Mouse (Mus musculus): ENCODE data around the gene Hoxc4.

The Hoxc4 gene

DNA sequence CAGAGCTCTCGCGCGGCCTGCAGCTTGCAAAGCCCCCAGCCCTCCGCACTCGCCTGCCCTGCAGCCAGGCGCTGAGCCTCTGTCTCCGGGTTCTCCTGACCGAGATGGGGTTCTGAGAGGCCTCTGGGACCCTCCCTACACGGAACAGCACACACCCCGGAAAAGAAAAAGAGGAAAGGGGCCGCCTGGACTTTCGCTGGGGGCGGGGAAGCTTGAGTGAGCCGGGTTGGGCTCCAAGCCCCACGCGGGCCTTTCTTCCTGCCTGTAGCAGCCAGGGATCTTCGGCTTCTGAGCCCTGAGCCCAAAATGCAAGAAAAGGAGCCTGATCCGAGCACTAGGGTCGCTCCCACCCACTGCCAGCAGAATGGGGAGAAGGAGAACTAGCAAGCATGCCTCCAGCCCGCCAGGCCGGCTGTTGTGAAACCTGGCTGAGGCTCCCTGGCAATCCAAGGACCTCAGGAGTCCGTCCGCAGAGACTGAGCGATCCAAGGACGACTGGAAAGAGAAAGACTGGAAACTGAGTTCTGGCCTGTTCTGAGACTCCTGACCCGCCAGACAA lies 6.7 kb upstream of the Hoxc4 start:
- no peak for DNase-seq (ENCODE audit: low read depth, low spot score)

DNA sequence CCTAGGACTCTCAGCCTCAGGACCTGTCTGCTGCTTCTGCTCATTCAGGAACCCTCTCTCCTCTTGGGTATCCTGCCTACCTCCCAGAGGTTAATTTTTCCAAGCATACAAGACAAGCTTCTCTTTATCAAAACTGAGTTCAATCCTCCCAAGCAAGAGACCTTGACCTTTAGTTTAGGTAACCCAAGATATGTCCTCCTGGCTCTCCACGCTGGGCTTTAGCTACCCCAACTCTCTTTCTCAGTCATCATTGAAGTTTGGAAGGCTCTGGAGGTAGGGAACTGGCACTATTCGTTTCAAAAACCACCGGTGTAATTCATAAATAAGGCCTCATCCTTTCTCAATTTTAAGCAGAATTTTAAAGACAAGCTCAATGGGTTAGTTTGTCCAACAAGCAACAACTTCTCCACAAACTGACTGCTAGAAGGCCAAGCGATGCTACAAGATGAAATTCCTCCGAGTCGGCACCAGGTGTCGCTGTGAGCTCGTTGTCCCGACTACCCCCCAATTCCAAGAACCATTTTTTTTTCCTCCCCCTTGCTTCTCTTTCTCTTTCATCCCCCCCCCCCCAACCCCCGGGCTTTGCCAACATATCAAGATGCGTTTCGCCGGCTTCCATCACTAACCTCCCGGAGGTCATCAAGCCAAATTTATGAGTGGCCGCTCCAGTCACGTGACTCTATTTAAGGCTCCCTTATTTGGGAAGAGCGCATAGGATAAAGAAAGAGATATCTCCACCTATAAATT lies 5.3 kb upstream of the Hoxc4 start:
- DNase-seq (ENCODE audit: low read depth, low spot score): peak; percentile 80

DNA sequence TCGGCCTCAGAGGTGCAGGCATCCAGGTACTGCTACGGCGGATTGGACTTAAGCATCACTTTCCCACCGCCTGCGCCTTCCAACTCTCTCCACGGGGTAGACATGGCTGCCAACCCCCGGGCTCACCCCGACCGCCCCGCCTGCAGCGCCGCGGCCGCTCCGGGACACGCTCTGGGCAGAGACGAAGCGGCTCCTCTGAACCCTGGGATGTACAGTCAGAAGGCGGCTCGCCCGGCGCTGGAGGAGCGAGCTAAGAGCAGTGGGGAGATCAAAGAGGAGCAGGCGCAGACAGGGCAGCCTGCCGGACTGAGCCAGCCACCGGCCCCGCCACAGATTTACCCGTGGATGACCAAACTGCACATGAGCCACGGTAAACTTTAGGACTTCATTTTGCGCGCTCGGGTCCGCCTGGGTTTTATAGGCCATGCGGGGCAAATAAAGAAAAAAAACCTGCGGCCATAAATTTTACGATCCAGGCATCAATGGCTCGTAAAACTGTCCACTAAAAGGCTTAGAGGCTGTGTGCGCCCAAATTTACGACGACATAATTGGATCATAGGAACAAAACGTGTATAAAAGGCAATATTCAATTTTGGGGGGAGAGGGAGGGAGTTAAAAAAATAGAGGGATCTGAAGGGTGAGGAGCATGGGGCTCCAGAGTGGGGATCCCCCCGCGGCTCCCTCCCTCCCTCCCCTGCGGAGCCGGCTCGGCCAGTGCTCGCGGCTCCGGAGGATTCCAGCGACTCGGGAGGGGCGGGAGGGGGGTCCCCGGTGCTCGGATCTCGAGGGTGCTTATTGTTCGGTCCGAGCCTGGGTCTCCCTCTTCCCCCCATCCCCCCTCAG lies 4.3 kb upstream of the Hoxc4 start:
- peak; percentile 88 for DNase-seq (ENCODE audit: low read depth, low spot score)

DNA sequence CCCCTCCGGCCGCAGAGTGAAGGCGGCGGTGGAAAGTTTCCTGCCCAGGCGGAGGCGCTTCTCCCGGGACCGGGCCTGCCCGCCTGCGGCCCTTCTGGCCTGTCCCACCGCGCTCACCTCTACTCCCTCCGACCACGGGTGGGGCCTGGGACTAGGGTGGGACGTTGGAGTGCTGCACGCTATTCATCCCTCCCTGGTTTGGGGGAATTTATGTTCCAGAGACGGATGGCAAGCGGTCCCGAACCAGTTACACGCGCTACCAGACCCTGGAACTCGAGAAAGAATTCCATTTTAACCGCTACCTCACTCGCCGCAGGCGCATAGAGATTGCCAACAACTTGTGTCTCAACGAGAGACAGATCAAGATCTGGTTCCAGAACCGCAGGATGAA lies 3.7 kb upstream of the Hoxc4 start:
- no peak for DNase-seq (ENCODE audit: low read depth, low spot score)

DNA sequence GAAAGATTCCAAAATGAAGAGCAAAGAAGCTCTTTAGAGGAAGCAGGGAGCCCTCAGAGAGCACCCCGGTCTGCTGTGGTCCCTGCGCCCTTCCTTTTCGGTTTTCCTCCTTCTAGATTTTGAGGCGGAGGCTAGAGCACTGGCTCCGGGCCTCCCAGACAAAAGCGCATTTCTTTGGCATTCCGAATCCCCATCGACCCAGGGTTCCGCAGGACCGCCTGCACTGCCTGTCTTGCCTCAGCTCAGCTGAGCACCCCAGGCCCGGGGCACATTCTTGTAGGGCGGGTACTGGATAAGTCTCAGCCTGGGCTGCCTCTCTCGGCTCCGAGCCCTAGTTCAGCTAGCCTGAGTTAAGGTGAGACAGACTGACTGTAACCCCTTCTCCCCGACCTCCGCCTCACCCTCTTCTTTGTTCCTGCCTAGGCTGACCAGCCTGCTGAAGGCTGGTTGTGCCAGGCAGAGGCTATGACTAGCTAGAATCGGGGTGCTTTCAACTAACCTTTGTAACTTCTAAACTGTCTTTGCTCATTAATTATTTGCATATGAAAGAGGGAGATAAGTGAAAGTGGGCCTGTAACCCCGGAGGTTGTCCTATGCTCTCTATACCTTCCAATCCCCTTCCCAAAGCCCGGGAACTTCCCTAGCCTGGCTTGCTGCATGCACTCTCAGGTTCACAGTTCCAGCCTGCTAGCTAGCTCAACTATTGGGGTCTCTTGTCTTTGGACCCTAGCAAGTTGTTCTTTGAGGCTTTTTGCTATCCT lies 3.1 kb upstream of the Hoxc4 start:
- no peak for DNase-seq (ENCODE audit: low read depth, low spot score)

DNA sequence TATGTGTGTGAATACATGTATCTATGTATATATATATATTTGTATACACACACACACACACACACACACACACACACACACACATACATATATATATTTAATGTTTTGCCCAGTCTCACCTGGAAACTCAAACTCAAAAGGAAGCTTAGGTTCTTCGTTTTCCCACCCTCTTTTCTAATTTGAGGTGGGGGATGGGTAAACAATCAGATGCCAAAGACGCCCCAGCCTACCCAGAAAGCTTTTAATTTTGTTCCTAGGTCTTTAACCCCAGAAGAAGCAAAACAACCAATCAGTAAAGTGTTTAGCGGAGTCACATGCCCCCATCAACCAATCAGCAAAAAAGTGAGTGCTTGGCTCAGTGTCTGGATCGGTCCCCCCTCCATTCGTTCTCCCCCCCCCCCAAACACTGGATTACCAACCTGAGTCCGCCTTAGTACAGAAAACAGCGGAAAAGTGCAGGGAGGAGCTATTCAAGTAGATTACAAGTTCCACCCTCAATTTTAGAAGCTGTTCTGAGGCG lies 2.2 kb downstream of the Hoxc4 start:
- DNase-seq (ENCODE audit: low read depth, low spot score): no peak

DNA sequence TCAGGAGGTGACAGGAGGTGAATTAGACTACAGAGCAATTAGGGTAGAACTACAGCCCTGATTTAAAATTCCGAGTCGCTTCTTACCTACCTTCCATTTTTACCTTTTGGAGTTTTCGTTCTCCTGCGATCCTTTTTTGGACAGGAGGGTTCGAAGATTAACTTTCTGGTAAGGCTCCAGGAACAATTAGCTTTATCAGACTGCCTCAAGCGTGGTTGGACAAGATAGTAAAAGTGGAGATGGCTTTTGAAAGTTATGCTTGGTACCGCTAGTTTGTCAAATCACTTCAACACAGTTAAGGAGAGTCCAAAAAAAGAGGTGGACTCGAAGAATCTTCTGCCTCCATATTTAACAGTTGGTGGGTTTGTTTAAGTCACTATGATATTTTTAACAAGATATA lies 2.8 kb downstream of the Hoxc4 start:
- no peak for DNase-seq (ENCODE audit: low read depth, low spot score)

DNA sequence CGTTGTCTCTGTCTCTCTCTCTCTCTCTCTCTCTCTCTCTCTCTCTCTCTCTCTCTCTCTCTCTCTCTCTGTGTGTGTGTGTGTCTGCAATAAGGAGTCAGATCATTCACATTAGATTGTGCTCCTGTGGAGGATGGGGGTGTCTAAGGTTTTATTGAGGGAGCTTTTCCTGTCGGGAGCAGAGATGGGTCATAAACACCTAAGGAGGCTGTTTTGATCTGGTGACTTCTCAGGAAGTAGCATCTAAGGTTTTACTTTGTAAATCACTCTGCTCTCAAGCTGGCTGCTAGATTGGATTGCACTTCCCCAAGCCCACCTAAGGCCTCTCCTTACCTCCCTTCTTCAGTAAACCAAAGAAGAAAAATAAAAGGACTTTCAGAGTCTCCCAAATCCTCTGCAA lies 5.4 kb downstream of the Hoxc4 start:
- DNase-seq (ENCODE audit: low read depth, low spot score): no peak

DNA sequence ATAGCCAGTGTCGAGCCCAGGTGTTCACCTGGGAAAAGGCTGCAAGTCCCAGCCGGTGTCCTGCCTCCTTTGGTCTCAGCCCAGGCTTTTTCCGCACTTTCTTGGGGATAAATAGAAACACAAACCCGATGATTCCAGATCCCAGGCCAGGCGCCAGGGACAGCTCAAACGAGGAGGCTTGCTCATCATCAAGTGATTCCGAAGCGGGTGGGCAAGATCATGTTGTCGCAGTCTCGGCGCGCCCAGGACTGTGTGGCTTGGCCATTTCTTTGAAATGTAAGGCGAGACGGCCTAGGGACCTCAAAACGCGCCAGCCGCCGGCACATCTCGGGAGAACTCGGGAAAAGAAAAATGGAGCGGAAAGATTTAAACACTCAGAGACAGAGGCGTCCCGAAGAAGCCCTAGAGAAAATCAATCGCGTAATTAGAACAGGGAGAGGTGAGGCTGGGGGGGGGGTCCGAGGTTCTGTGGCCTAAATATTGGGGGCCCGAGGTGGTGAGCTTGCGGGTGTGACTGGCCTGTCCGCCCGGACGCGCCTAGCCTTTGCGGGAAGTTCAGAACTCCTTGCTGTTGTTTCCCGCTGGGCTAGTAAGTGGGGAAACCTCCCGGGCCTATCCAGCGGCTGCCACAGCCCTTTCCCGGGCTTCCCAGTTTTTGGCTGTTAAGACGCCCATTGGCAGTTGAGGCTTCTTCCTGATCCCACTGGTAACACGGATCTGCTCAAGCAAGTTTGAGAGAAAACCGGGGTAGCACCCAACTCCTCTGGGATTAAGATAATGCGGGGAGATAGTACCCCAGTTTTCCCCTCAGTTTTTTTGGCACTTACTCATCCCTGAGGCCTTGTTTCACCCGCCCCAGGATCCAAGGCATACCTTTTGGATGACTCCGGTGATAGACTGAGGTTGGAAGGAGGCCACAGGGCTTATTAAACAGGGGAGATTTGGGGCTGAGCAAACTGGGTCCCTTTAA lies 8.8 kb downstream of the Hoxc4 start:
- DNase-seq (ENCODE audit: low read depth, low spot score): no peak

DNA sequence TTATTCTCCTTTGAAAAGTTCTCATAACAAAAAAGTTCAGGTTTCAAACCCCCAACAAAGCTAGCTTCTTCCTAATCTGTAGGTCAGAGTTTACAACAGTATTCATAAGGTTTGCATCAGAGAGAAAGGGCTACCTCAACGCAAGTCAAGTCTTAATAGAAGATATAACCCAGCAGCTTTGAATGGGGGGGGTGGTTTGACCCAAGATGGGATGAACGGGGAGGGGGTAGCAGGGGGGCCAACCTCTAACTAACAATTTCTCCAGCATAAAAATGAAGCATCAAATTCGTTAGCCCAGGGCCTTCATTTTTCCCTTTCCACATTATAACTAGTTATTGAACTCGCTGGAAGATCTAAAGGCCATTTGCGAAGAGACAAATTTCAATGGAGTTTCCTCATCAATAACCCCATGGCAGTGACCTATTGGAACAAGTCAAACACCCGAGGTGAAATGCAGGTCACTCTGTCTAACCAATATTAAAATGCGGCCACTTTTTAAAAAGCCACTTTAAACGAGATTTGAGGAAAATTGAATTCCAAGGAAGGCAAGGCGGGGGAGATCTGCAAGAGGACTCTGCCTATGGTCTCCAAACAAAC lies 10.3 kb downstream of the Hoxc4 start:
- no peak for DNase-seq (ENCODE audit: low read depth, low spot score)

DNA sequence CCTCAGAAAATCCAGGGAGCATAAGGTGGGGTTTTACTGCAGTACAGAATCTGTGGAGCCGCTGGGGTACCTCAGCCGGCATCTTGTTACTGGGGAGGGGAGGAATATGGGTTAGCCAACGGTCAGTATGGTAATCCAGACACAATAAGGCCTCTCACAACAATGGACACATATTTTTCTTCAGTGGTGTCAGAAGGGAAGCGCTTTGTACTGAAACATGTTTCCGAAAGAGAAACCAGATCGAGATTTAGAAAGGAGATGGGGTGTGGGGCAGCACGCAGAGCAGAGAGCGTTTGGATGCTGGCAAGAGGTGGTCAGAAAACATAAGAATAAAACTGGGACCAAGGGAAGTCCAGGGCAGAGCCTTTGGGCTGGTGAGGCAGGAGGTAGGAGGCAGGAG lies 11.4 kb downstream of the Hoxc4 start:
- no peak for DNase-seq (ENCODE audit: low read depth, low spot score)

DNA sequence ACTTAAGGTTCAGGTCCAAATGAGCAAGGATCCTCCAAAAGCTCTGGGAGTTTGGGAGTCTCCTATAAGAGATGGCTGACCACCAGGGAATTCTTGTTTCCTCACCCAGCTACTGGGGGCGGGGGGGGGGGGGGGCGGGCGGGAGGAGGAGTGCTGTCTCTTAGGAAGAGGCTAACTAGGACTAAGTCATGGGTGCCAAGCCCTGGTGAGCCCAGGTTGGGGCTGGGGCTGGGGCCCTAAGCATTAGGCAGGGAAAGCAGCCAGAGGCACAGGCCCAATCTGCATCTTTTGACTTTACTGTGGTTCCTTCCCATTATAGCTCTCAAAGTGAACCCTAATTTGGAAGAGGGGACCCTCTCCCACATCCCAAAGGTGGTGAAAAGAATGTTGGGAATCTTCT lies 13.4 kb downstream of the Hoxc4 start:
- no peak for DNase-seq (ENCODE audit: low read depth, low spot score)

DNA sequence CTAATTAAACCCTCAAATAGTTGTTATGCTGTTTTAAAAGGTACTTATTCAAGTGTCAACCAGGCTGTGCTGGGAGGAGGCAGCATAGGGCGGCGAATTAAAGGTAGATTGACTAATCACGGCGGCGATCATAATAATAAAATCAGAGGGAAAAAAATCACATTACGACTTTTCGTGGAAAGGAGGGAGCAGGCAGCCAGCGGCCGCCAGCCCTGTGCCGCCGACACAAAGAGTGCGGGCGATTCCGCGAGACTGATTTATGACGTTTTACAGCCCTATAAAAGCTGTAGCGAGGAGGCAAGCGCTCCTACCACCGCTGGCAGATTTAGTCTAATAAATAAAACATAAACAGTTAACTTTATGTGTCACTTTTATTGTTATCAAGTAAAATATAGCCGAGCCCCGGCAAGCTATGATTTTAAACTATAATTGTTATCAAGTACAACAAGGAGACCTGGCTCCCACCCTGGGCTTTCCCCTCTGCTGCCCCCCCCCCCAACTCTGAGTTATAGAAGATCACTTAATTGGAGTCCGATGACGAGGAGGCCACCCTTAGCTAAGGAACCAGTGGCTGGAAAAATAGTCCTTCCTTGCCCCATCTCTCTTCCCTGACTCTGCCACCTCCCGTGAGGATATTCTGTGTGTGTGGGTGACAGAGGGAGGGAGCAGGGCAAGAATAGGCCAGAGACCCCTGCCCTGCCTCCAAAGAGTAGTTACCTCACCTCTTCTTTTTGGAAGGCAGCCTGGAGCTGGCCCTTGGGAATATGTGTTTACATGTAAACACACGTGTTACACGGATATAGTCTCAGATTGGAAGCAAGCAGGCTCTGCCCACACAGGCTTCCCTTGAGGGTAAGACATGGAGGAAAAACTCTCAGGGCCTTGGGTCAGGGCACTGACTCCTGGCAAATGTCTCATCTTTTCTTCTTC lies 14.2 kb downstream of the Hoxc4 start:
- peak; percentile 78 for DNase-seq (ENCODE audit: low read depth, low spot score)

DNA sequence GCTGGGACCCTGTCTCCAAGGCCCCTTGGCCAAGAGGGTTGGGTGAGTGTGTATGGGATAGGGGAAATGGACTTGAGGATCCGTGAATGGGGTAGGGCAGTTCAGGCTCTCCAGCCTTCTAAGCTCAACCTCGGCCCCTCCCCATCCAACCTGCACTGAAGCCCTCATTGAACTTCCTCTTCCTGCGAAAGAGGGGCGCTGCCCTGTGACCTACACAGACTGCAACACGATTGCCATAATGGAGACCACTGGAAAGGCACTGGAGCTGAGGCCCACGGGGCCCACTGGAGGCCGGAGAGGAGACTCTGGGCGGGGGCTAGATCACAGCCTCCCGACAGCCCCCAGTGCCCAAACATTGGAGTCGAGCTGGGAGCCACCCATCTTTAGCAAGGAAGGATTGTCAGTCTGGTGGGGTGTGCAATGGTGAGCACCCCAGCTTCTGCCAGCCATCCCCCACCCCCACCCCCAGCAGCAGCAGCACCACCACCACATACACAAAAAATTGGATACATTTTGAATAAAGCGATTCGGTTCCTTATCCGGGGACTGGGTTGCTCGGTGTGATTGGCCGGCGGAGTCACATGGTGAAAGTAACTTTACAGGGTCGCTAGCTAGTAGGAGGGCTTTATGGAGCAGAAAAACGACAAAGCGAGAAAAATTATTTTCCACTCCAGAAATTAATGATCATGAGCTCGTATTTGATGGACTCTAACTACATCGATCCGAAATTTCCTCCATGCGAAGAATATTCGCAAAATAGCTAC lies 15.5 kb downstream of the Hoxc4 start:
- no peak for DNase-seq (ENCODE audit: low read depth, low spot score)

DNA sequence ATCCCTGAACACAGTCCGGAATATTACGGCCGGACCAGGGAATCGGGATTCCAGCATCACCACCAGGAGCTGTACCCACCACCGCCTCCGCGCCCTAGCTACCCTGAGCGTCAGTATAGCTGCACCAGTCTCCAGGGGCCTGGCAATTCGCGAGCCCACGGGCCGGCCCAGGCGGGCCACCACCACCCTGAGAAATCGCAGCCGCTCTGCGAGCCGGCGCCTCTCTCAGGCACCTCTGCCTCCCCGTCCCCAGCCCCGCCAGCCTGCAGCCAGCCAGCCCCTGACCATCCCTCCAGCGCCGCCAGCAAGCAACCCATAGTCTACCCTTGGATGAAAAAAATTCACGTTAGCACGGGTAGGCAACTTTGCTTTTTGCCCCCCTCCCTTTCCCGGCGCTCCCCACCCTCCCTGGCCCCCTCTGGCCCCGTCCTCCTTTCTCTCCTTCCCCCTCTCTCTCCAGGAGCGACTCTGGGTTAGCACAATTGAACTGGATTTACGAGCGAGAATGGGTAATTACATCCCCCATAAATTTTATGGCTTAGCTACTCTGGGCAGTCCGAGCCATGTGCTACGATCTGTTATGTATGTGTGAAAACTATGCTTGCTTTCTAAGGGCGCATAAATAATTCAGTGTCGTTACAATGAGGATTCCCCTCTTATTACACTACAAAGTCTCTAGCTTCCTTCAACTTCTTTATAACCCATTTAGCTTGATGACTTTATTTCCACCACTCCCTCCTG lies 16.2 kb downstream of the Hoxc4 start:
- DNase-seq (ENCODE audit: low read depth, low spot score): peak; percentile 78

DNA sequence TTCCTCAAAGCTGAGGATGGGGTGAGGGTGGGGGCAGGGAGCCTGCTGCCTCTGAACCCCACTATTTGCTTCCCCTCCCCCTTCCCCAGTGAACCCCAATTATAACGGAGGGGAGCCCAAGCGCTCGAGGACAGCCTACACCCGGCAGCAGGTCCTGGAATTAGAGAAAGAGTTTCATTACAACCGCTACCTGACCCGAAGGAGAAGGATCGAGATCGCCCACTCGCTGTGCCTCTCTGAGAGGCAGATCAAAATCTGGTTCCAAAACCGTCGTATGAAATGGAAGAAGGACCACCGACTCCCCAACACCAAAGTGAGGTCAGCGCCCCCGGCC lies 16.8 kb downstream of the Hoxc4 start:
- DNase-seq (ENCODE audit: low read depth, low spot score): no peak

DNA sequence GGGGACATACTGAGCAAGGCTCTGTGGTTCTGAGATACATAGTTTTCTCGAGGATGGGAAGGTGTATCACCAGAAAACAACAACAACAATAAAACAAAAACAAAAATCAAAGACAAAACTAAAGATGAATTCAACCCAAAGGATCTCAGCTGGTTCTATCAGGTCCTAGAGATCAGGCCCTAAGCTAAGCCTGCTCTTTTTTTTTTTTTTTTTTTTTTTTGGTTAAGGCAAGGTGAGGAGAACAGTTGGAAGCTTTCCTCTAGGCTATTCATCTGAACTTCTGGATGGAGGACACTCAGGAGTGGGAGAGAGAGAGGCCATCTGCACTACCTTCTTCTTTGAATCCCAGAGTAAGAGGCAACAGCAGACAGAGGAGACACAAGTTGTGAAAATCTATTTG lies 18.8 kb downstream of the Hoxc4 start:
- no peak for DNase-seq (ENCODE audit: low read depth, low spot score)

All from forelimb bud, embryonic 11.5 days (tissue).